Mouse (Mus musculus) heart, postnatal 0 days (tissue): ENCODE measurements at regions not wholly inside any gene's neighbourhood (a gene's known extent, or its start where the extent isn't known, plus 50 kb on each side); places are given as distances from the start of the nearest gene placed in this dataset.

Source experiments
- CTCF ChIP-seq: IDR thresholded peaks from 2 replicates; pipeline ENCODE4 v1.5.1; 2016; ENCODE audit warnings: antibody characterized with exemption, control low read depth, low read depth
- EP300 ChIP-seq: IDR thresholded peaks from 2 replicates; pipeline ENCODE4 v1.6.1; 2016; ENCODE audit warnings: antibody characterized with exemption, low read depth

- TF ChIP-seq EP300 = no peak
- peak; percentile 48 for TF ChIP-seq CTCF
Measured at GRCm38 (mm10) chr6:14838910-14839309, 62.2 kb upstream of the Foxp2 start.
